13 mouse cellular contexts compared by ENCODE assay signal in genomic region chr5:121892281-121892680, GRCm38 (mm10). TPM values are rescaled to one million over a fixed set of nuclear protein-coding genes. Genes with fewer than 3 reads are reported as not detected.
DNase-seq lines count a peak whose midpoint lies in the region; ATAC-seq lines count a peak whose summit lies in the region.
"Had no signal": no experiment of that assay in that cellular context is flagged by ENCODE, and none has a peak within 500 bp of the region (broad histone marks: within the 10 kb centered on the region; RNA-seq: fewer than 3 reads in every experiment).

No protein-coding gene starts in this region.

- H3K4me2 ChIP-seq in midbrain, embryonic 11.5 days, result no peak overlapping the region
- no peak overlapping the region for H3K4me2 ChIP-seq in midbrain, embryonic 13.5 days (replicated peaks)
- H3K4me2 ChIP-seq: lung, embryonic 14.5 days had no signal

- ATAC-seq in midbrain, embryonic 11.5 days (ENCODE audit: low FRiP score), result no peak
- ATAC-seq in midbrain, embryonic 13.5 days, result no peak
- ATAC-seq: Patski had no signal

- 84% methylated on average over 14 of the region's 14 CpGs for WGBS in midbrain, embryonic 11.5 days
- WGBS in midbrain, embryonic 13.5 days, result 84% methylated on average over 14 of the region's 14 CpGs

- H3K36me3 ChIP-seq in midbrain, embryonic 11.5 days (ENCODE audit: control insufficient read depth, insufficient read depth, low read length), result no peaks in the 10 kb centered on the region
- peaks cover 14% of the 10 kb centered on the region for H3K36me3 ChIP-seq in midbrain, embryonic 13.5 days

- no peaks in the 10 kb centered on the region for H3K27me3 ChIP-seq in midbrain, embryonic 11.5 days (ENCODE audit: control insufficient read depth, insufficient read depth, low read length)
- H3K27me3 ChIP-seq in midbrain, embryonic 13.5 days, result no peaks in the 10 kb centered on the region

- no peaks in the 10 kb centered on the region for H3K9me3 ChIP-seq in midbrain, embryonic 11.5 days (ENCODE audit: control insufficient read depth, low read length)
- no peaks in the 10 kb centered on the region for H3K9me3 ChIP-seq in midbrain, embryonic 13.5 days

- no peak overlapping the region for H3K27ac ChIP-seq in midbrain, embryonic 11.5 days (ENCODE audit: low read depth, low read length)
- H3K27ac ChIP-seq in midbrain, embryonic 13.5 days, result no peak overlapping the region

- peak; percentile 80 for DNase-seq in midbrain, embryonic 11.5 days (ENCODE audit: low spot score, missing footprints)
- DNase-seq in layer of hippocampus, adult 9-10 months (ENCODE audit: low spot score), result peak; percentile 31
- DNase-seq in left cerebral cortex, postnatal 14 days (ENCODE audit: low spot score in 2 of 2), result peak; percentile 85 to 92
- DNase-seq in telencephalon, adult 2 months (ENCODE audit: low read depth, low spot score), result peak; percentile 81
- DNase-seq in cerebellum, adult 9-11 months, result no peak
- no peak for DNase-seq in gastrocnemius, postnatal 4 days (ENCODE audit: low spot score in 2 of 2)
- no peak for DNase-seq in spleen, adult 12 weeks (ENCODE audit: low spot score)
- DNase-seq: liver; lung, embryonic 14.5 days; thymus, adult 18-20 months had no signal

- H3K4me1 ChIP-seq in midbrain, embryonic 11.5 days (ENCODE audit: control insufficient read depth, insufficient read depth, low read length), result no peaks in the 10 kb centered on the region
- H3K4me1 ChIP-seq in midbrain, embryonic 13.5 days (replicated peaks), result peaks cover 27% of the 10 kb centered on the region
- H3K4me1 ChIP-seq: megakaryocyte, embryonic 14.5 days had no signal

- intact Hi-C loops in left cerebral cortex, postnatal 14 days (cut with DNase I), result loop anchor here (5.0 kb wide), 2 partner anchors 170 to 195 kb away; no protein-coding TSS in a partner anchor

- H3K4me3 ChIP-seq in midbrain, embryonic 11.5 days (ENCODE audit: low read depth, low read length), result no peak overlapping the region
- H3K4me3 ChIP-seq in midbrain, embryonic 13.5 days (replicated peaks), result no peak overlapping the region
- H3K4me3 ChIP-seq: megakaryocyte, embryonic 14.5 days had no signal

- no peak overlapping the region for H3K9ac ChIP-seq in midbrain, embryonic 11.5 days (ENCODE audit: low read length)
- no peak overlapping the region for H3K9ac ChIP-seq in midbrain, embryonic 13.5 days (replicated peaks)
- H3K9ac ChIP-seq: lung, embryonic 14.5 days had no signal

RNA-seq across cellular contexts. Expression of gene Pheta1, which starts 43.5 kb away (rescaled TPM):
- polyA plus RNA-seq in midbrain, embryonic 11.5 days (2014; fragmentation: Nextera tagmentation; extraction: Ambion mirVana), result 25.9 and 27.9 TPM in 2 replicates
- polyA plus RNA-seq in midbrain, embryonic 13.5 days (2015; fragmentation: Nextera tagmentation; extraction: Ambion mirVana), result 52.3 and 56.8 TPM in 2 replicates
- 10 to 100 TPM; 10.3 to 12.6 TPM for total RNA-seq in left cerebral cortex, postnatal 14 days (2021)
- 1 to 10 TPM; 9.5 to 9.9 TPM for total RNA-seq in gastrocnemius, postnatal 4 days (2021)

RNA-seq across cellular contexts. Expression of gene Sh2b3, which starts 54.8 kb away (rescaled TPM):
- 5.8 and 9.4 TPM in 2 replicates for polyA plus RNA-seq in midbrain, embryonic 11.5 days (2014; fragmentation: Nextera tagmentation; extraction: Ambion mirVana)
- polyA plus RNA-seq in midbrain, embryonic 13.5 days (2015; fragmentation: Nextera tagmentation; extraction: Ambion mirVana), result 5.3 and 6.0 TPM in 2 replicates
- 10 to 100 TPM; 20.3 to 20.4 TPM for total RNA-seq in left cerebral cortex, postnatal 14 days (2021)
- total RNA-seq in gastrocnemius, postnatal 4 days (2021), result 10 to 100 TPM; 29.4 to 30.0 TPM

Comparison
In these comparisons a context has a peak if more than half of its experiments do, and no peak if none do; other contexts are left out.
1. DNase-seq: peak in midbrain, embryonic 11.5 days (single experiment), layer of hippocampus, adult 9-10 months (single experiment), left cerebral cortex, postnatal 14 days (2 of 2) and telencephalon, adult 2 months (single experiment); none in cerebellum, adult 9-11 months (single experiment), gastrocnemius, postnatal 4 days (0 of 2) and spleen, adult 12 weeks (single experiment).